Comparison of ENCODE assay signal across 9 mouse cellular contexts in the genomic region with DNA sequence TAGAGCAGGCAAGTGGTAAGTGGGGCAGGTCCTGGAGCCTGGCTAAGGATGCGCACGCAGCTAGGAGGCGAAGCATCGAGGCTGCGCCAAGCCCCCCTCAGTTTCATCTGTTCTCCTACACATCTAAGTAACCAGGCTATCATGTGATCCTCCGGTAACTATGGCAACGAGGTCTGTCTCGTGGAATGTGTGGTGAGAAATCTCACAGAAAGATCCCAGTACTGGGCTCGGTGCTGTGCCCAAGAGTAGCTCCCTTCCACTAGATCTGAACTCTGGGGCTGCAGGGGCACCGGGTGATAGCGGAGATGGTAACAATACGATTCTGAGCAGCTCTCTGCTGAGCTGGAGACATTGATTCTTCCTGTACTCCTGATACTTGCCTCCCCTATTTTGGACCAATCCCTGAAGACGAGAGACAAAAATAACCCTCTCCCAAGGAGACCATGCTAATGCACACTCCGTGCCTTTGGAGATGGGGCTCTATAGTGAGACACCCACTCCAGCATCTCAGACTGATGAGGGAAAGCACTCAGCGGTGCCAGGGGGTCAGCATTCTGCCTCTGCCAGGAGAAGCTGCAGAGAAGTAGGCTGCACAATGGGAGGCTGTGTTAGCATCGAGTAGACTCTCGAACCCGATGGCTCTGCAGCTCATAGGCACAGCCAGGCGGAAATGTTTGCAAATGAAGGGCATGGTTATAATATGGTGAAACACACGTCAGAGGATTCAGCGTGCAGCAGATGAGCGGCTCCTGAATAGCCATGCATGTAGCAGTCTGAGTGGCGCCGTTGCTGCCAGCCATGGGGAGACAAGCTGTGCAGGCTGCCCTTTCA. TPM values are rescaled to one million over a fixed set of nuclear protein-coding genes. Genes with fewer than 3 reads are reported as not detected.
DNase-seq lines count a peak whose midpoint lies in the region; ATAC-seq lines count a peak whose summit lies in the region.
"Had no signal": no experiment of that assay in that cellular context is flagged by ENCODE, and none has a peak within 500 bp of the region (broad histone marks: within the 10 kb centered on the region; RNA-seq: fewer than 3 reads in every experiment).

No protein-coding gene starts in this region.

- no peaks in the 10 kb centered on the region for H3K9me3 ChIP-seq in embryonic facial prominence, embryonic 10.5 days
- no peaks in the 10 kb centered on the region for H3K9me3 ChIP-seq in hindbrain, embryonic 16.5 days (ENCODE audit: control insufficient read depth, low read length)
- no peaks in the 10 kb centered on the region for H3K9me3 ChIP-seq in limb, embryonic 13.5 days
- H3K9me3 ChIP-seq: liver, embryonic 13.5 days had no signal

- H3K36me3 ChIP-seq in embryonic facial prominence, embryonic 10.5 days (replicated peaks) = no peaks in the 10 kb centered on the region
- no peaks in the 10 kb centered on the region for H3K36me3 ChIP-seq in hindbrain, embryonic 16.5 days (ENCODE audit: control insufficient read depth, insufficient read depth, low read length)
- H3K36me3 ChIP-seq in limb, embryonic 13.5 days = no peaks in the 10 kb centered on the region
- H3K36me3 ChIP-seq: liver, embryonic 13.5 days had no signal

- H3K9ac ChIP-seq in hindbrain, embryonic 16.5 days (ENCODE audit: low read depth, low read length) = peak overlapping the region; percentile 61
- H3K9ac ChIP-seq in limb, embryonic 13.5 days = 0 out of 2 replicates have a peak overlapping the region, but pooled peaks have one; percentile 39
- H3K9ac ChIP-seq: liver, embryonic 13.5 days had no signal

- 35% methylated on average over 24 of the region's 24 CpGs for WGBS in embryonic facial prominence, embryonic 10.5 days
- 7% methylated on average over 24 of the region's 24 CpGs for WGBS in hindbrain, embryonic 16.5 days
- WGBS in limb, embryonic 13.5 days = 36% methylated on average over 24 of the region's 24 CpGs

- H3K27me3 ChIP-seq in embryonic facial prominence, embryonic 10.5 days (replicated peaks; ENCODE audit: low read depth, poor library complexity, severe bottlenecking) = peaks cover 12% of the 10 kb centered on the region; the same call in 1 of the 2 replicates
- H3K27me3 ChIP-seq in hindbrain, embryonic 16.5 days (replicated peaks; ENCODE audit: control insufficient read depth, insufficient read depth, low read length) = no peaks in the 10 kb centered on the region
- 0 out of 2 replicates have a peak, but pooled peaks cover 6% of the 10 kb centered on the region for H3K27me3 ChIP-seq in limb, embryonic 13.5 days

- peak; percentile 57 for DNase-seq in CD4-positive, CD25-positive, alpha-beta regulatory T cell, adult 2 months (ENCODE audit: low read depth, low spot score)
- DNase-seq in MN1 (ENCODE audit: low spot score) = peak; percentile 90
- DNase-seq in embryonic facial prominence, embryonic 10.5 days (ENCODE audit: low spot score) = peak; percentile 69
- DNase-seq in right cerebral cortex, postnatal 10 days (ENCODE audit: low spot score in 2 of 2) = peak; percentile 93 to 97
- DNase-seq in kidney, adult 11 months = no peak
- DNase-seq: liver, embryonic 13.5 days had no signal

- H3K27ac ChIP-seq in embryonic facial prominence, embryonic 10.5 days (replicated peaks) = peak overlapping the region; percentile 40
- H3K27ac ChIP-seq in hindbrain, embryonic 16.5 days (ENCODE audit: low read depth, low read length) = peak overlapping the region; percentile 98
- no peak overlapping the region for H3K27ac ChIP-seq in limb, embryonic 13.5 days
- H3K27ac ChIP-seq: liver, embryonic 13.5 days had no signal

- H3K4me3 ChIP-seq in embryonic facial prominence, embryonic 10.5 days = peak overlapping the region; percentile 48
- H3K4me3 ChIP-seq in hindbrain, embryonic 16.5 days (ENCODE audit: low read length) = peak overlapping the region; percentile 34
- peak overlapping the region; percentile 18 for H3K4me3 ChIP-seq in limb, embryonic 13.5 days
- H3K4me3 ChIP-seq: liver, embryonic 13.5 days had no signal

- ATAC-seq in CD4-positive, CD25-positive, alpha-beta regulatory T cell, adult 4 months = no peak
- ATAC-seq in hindbrain, embryonic 16.5 days = peak; percentile 92
- peak; percentile 82 for ATAC-seq in limb, embryonic 13.5 days (ENCODE audit: low FRiP score, low read depth)

- H3K4me1 ChIP-seq in embryonic facial prominence, embryonic 10.5 days = peaks cover 20% of the 10 kb centered on the region
- H3K4me1 ChIP-seq in hindbrain, embryonic 16.5 days (ENCODE audit: control insufficient read depth, insufficient read depth, low read depth, low read length) = peaks cover 25% of the 10 kb centered on the region
- H3K4me1 ChIP-seq in limb, embryonic 13.5 days = peaks cover 16% of the 10 kb centered on the region
- H3K4me1 ChIP-seq: liver, embryonic 13.5 days had no signal

- peak overlapping the region; percentile 65 for H3K4me2 ChIP-seq in hindbrain, embryonic 16.5 days (ENCODE audit: low read length)
- H3K4me2 ChIP-seq in limb, embryonic 13.5 days (replicated peaks) = peak overlapping the region; percentile 58
- H3K4me2 ChIP-seq: liver, embryonic 13.5 days had no signal

RNA-seq across cellular contexts. Expression of a gene that starts 40.0 kb away (rescaled TPM):
- 100 to 1,000 TPM; 420 to 436 TPM for polyA plus RNA-seq in CD4-positive, CD25-positive, alpha-beta regulatory T cell, adult 4 months (2017; shearing (Covaris generic))
- 494 and 511 TPM in 2 replicates for polyA plus RNA-seq in embryonic facial prominence, embryonic 10.5 days (2016; fragmentation: Nextera tagmentation; extraction: Ambion mirVana)
- 433 and 435 TPM in 2 replicates for polyA plus RNA-seq in hindbrain, embryonic 16.5 days (2015; fragmentation: Nextera tagmentation; extraction: Ambion mirVana)
- 434 and 448 TPM in 2 replicates for polyA plus RNA-seq in limb, embryonic 13.5 days (2015; fragmentation: Nextera tagmentation; extraction: Ambion mirVana)
